Mouse (Mus musculus) midbrain, postnatal 0 days (tissue): ENCODE results near the gene Tldc2. TPM values are rescaled to one million over a fixed set of nuclear protein-coding genes. Genes with fewer than 3 reads are reported as not detected.

Experiments
- ATAC-seq: fragments of 200-750 bp; cut with Nextera tagmentation; 2 replicates; pipeline ENCODE4 v1.8.0; 2017; ENCODE audit warnings: moderate number of reproducible peaks, mild to moderate bottlenecking, moderate TSS enrichment, moderate library complexity; ENCODE audit not compliant: low FRiP score
- DNase-seq: peaks from one replicate; pipeline ENCODE4 v3.0.0-alpha.2; 2015; ENCODE audit warnings: low spot score
- H3K27ac ChIP-seq: fragments of 300-500 bp; sonication (generic); 2 replicates; pipeline ENCODE4 v1.5.1; 2014; ENCODE audit warnings: low read depth, mild to moderate bottlenecking, low read length, mixed read lengths
- H3K27me3 ChIP-seq: fragments of 300-500 bp; sonication (generic); 2 replicates; pipeline ENCODE4 v1.6.1; 2014; ENCODE audit warnings: low read length, control low read depth, mixed read lengths; ENCODE audit not compliant: insufficient read depth
- H3K36me3 ChIP-seq: fragments of 300-500 bp; sonication (generic); 2 replicates; pipeline ENCODE4 v1.6.1; 2014; ENCODE audit warnings: low read length, control low read depth, mixed read lengths; ENCODE audit not compliant: insufficient read depth
- H3K4me1 ChIP-seq: fragments of 300-500 bp; sonication (generic); 2 replicates; pipeline ENCODE4 v1.6.1; 2014; ENCODE audit warnings: mild to moderate bottlenecking, control low read depth, antibody characterized with exemption, low read length, mixed read lengths; ENCODE audit not compliant: insufficient read depth
- H3K4me2 ChIP-seq: fragments of 300-500 bp; sonication (generic); 2 replicates; pipeline ENCODE4 v1.6.1; 2014; ENCODE audit warnings: low read depth, mild to moderate bottlenecking, low read length, mixed read lengths; ENCODE audit not compliant: poor library complexity, severe bottlenecking
- H3K4me3 ChIP-seq: fragments of 300-500 bp; sonication (generic); 2 replicates; pipeline ENCODE4 v1.5.1; 2014; ENCODE audit warnings: low read depth, mild to moderate bottlenecking, low read length, moderate library complexity
- H3K9ac ChIP-seq: fragments of 300-500 bp; sonication (generic); replicated peaks from 2 replicates; pipeline ENCODE4 v1.6.1; 2014; ENCODE audit warnings: mild to moderate bottlenecking, low read length, moderate library complexity, mixed read lengths; ENCODE audit not compliant: poor library complexity, severe bottlenecking
- H3K9me3 ChIP-seq: fragments of 300-500 bp; sonication (generic); 2 replicates; pipeline ENCODE4 v1.6.1; 2016; ENCODE audit warnings: low read length, control low read depth
- CTCF ChIP-seq: IDR thresholded peaks from 2 replicates; pipeline ENCODE4 v1.5.1; 2016; ENCODE audit warnings: antibody characterized with exemption, mild to moderate bottlenecking
- whole genome bisulfite sequencing: fragments of 180-500 bp; shearing (Covaris S2); extraction: QIAGEN DNeasy Blood & Tissue Kit; methylation state at CpG from one replicate; pipeline ENCODE4 v1.1.7; 2014; 5-methylcytosine and 5-hydroxymethylcytosine counted together
- polyA plus RNA-seq: library from polyadenylated mRNA; unstranded; fragments of >200 nt; fragmentation: Nextera tagmentation; extraction: Ambion mirVana; gene quantifications from 2 replicates; pipeline ENCODE4 v1.2.1, GENCODE M21; 2015
- total RNA-seq: library from RNA; depleted of rRNA; stranded (reverse); fragments of >200 nt; gene quantifications from 2 replicates; pipeline ENCODE4 v1.2.3, GENCODE M21; 2014

The Tldc2 gene
- total and polyA plus RNA-seq, 2 experiments from 2014 or later: not detected

DNA sequence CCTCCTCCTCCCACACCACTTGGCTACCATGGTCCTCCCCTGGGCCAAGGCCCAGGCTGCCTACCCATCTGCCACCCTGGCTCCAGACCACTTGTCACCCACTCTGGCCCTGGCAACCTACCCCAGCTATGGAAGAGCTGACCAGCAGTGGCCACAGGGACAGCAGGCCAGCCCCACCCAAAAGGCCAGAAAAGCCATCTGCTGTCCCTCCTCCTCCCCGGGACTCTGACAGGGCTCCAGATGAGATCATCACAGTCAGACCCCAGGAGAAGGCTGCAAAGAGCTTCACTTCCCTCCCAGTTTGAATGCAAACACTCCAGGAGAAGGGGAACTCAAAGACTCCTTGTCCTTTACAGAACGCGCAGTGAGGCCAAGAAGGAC, 17.5 kb upstream of the Tldc2 start:
- DNase-seq: peak; percentile 74
- Histone ChIP-seq H3K9ac (peak overlapping the region; percentile 33), H3K4me3 (no peak overlapping the region), H3K27ac (peak overlapping the region; percentile 69), H3K4me1 (peaks cover 41% of the 10 kb centered on the region), H3K27me3 (no peaks in the 10 kb centered on the region), H3K9me3 (no peaks in the 10 kb centered on the region), H3K36me3 (peaks cover 6% of the 10 kb centered on the region; the same call in 1 of the 2 replicates), H3K4me2 (no peak overlapping the region)
- ATAC-seq: peak; percentile 20; the same call in 1 of the 2 replicates
- TF ChIP-seq CTCF: no peak
- WGBS: 34% methylated on average over 3 of the region's 3 CpGs

DNA sequence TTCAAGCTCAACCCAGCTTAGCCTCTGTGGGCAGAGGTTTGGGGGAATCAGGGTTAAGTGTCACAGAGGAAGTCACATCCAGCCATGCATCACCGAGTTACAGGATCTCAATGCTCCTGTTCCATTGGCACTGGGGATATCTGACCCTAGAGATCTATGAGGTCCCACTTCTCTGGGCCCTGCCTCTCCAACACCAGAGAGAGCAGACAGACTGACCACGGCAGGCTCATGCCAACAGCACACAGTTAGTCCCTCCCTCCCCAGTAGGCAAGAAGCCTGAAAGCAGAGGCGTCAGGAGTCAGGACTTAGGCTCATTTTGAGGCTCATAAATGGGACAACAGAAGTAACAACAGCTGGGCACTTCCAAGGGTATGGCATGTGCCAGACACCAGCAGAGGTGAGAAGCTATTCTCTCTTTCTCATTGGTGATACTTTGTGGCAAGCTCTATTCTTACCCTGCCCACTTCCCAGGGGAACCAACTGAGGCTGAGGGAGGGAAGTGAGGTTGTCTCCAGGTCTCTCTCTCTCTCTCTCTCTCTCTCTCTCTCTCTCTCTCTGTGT, 17.0 kb upstream of the Tldc2 start:
- H3K4me1 ChIP-seq: peaks cover 43% of the 10 kb centered on the region
- H3K27ac ChIP-seq: peak overlapping the region; percentile 69
- H3K36me3 ChIP-seq: peaks cover 6% of the 10 kb centered on the region; the same call in 1 of the 2 replicates
- no peak for TF ChIP-seq CTCF
- peak overlapping the region; percentile 33 for H3K9ac ChIP-seq
- no peaks in the 10 kb centered on the region for H3K27me3 ChIP-seq
- peak; percentile 35 for DNase-seq
- 43% methylated on average over 3 of the region's 3 CpGs for WGBS
- no peak for ATAC-seq
- no peak overlapping the region for H3K4me3 ChIP-seq
- no peaks in the 10 kb centered on the region for H3K9me3 ChIP-seq
- H3K4me2 ChIP-seq: no peak overlapping the region

DNA sequence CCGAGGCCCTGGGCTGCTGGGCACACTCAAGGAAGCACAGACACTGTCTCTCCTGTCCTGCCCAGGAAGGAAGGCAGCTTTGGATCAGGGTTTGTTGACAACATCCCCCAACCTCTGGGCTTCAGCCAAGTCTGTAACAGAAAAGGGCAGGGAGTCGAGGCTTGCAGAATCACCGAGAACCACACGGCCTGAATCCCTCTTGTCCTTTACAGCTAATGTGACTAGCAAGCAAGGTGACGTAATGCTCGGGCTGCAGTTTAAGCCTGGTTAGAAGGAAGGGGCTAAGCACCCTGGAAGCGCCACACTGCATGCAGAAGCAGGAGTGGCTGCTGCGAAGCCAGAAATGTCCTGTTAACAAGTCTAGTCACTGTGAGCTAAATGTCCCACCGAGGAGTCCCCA, 16.5 kb upstream of the Tldc2 start:
- DNase-seq: peak; percentile 82

DNA sequence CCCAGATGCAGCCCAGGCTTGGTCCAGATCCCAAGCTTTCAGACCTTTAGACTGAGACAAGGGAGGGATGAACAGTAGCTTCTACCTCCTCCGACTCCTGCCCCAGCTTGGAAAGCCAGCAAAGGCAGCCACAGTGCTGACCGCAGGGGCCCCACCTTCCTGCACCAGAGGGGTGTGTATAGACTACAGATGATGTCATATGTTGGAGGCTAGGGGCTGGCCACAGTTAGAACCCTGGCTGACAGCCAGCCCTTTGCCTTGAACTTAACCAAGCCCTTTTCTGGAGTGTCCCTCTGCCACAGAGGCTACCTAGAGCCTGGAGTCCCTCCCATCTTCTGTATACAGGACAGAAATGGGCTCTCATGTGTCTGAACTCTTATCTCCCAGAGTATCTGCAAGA, 15.3 kb upstream of the Tldc2 start:
- H3K9ac ChIP-seq: no peak overlapping the region
- H3K27ac ChIP-seq: 0 out of 2 replicates have a peak overlapping the region, but pooled peaks have one; percentile 12
- DNase-seq: peak; percentile 61
- no peaks in the 10 kb centered on the region for H3K9me3 ChIP-seq
- 55% methylated on average over 2 of the region's 2 CpGs for WGBS
- H3K4me3 ChIP-seq: no peak overlapping the region
- no peak overlapping the region for H3K4me2 ChIP-seq
- H3K36me3 ChIP-seq: peaks cover 6% of the 10 kb centered on the region; the same call in 1 of the 2 replicates
- TF ChIP-seq CTCF: no peak
- peaks cover 52% of the 10 kb centered on the region for H3K4me1 ChIP-seq
- no peak for ATAC-seq
- H3K27me3 ChIP-seq: no peaks in the 10 kb centered on the region

More for the DNA sequence above, 16.5 kb upstream of the Tldc2 start:
- no peak overlapping the region for H3K4me3 ChIP-seq
- H3K27ac ChIP-seq: peak overlapping the region; percentile 69
- peak overlapping the region; percentile 33; the same call in 1 of the 2 replicates for H3K9ac ChIP-seq
- peaks cover 6% of the 10 kb centered on the region; the same call in 1 of the 2 replicates for H3K36me3 ChIP-seq
- H3K4me1 ChIP-seq: peaks cover 45% of the 10 kb centered on the region
- H3K27me3 ChIP-seq: no peaks in the 10 kb centered on the region
- H3K9me3 ChIP-seq: no peaks in the 10 kb centered on the region
- 32% methylated on average over 9 of the region's 9 CpGs for WGBS
- ATAC-seq: 0 out of 2 replicates have a peak, but pooled peaks have one; percentile 28
- no peak for TF ChIP-seq CTCF
- H3K4me2 ChIP-seq: no peak overlapping the region

DNA sequence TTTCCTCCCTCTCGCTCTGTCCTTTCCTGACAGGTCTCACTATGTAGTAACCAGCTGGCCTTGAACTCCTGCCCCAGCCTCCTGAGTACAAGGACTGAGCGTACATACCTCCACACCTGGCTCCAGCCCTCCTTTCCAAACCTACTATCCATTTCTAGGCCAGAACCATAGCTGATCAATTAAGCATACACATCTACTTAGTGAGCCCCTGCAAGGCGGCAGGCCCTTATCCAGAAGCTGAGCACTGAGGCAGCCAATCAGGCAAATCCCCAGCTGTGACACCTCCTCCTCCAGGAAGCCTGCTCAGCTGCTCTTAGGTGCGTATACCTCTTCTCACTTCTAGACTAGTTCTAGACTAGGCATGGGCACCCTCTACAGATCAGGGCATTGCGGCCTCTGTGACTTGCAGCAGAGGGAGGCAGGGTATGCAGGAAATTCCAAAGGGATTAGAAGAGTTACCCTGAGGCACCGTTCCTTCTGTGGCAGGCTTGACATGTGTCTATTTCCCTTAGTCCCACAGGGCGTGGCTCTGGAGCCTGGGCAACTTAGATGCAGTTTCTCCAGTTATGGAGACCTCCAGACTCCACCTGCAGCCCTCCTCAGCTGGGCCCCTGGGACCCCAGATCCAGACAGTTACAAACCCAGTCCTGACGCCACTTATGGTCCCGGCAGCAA, 14.4 kb upstream of the Tldc2 start:
- H3K9ac ChIP-seq: no peak overlapping the region
- no peak overlapping the region for H3K27ac ChIP-seq
- no peaks in the 10 kb centered on the region for H3K27me3 ChIP-seq
- ATAC-seq (no peak), DNase-seq (no peak)
- no peaks in the 10 kb centered on the region for H3K9me3 ChIP-seq
- H3K4me3 ChIP-seq: no peak overlapping the region
- WGBS: 67% methylated on average over 9 of the region's 9 CpGs
- no peak for TF ChIP-seq CTCF
- no peak overlapping the region for H3K4me2 ChIP-seq
- peaks cover 57% of the 10 kb centered on the region for H3K4me1 ChIP-seq
- peaks cover 6% of the 10 kb centered on the region; the same call in 1 of the 2 replicates for H3K36me3 ChIP-seq
